Mouse (Mus musculus): ENCODE results near the gene Dnase1l2.

The Dnase1l2 gene

GRCm38 (mm10) chr17:24481027-24481815 is 38.3 kb upstream of the Dnase1l2 start:
- H3K9me3 ChIP-seq (ENCODE audit: low read length): no peaks in the 10 kb centered on the region
- peaks cover 50% of the 10 kb centered on the region for H3K4me1 ChIP-seq (replicated peaks; ENCODE audit: low read depth, low read length)
- TF ChIP-seq NANOG (IDR thresholded peaks at IDR 0.05; ENCODE audit: borderline replicate concordance, low read length): no peak
- no peak for TF ChIP-seq CTCF (conservative IDR thresholded peaks at IDR 0.05; ENCODE audit: low read length)
- TF ChIP-seq POU5F1 (IDR thresholded peaks at IDR 0.05; ENCODE audit: borderline replicate concordance, low read length): no peak
- peaks cover 9% of the 10 kb centered on the region for H3K27me3 ChIP-seq (ENCODE audit: insufficient read depth, low read length)
- H3K36me3 ChIP-seq (ENCODE audit: insufficient read depth, low read length): peaks cover 19% of the 10 kb centered on the region
- no peak overlapping the region for H3K4me3 ChIP-seq (replicated peaks; ENCODE audit: low read length)

DNA sequence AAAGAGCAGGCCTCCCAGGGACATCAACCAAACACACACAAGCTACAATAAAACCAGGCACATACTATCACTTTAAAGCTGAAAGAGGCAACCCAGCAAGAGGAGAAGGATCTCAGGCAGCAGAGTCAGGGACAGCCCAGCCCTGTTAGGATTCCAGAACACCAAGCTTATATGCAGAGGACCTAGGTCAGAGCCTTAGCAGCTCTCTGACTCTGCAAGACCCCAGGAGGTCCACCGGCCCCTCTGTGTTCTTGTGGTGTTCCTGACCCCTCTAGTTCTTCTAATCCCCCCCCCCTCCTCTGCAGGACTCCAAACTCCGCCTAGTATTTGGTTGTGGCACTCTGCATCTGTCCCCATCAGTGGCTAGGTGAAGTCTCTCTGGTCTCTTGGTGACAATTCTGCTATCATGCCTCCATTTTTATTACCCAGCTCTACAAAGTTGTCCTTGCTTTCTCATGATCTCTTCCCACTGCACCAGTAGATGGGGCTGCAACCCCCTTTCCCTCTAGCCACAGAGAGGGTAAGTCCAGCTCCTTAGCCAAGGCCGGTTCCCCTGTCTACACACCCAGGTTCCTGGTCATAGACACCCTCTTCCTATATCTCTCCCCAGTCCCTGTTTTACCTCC is 37.4 kb upstream of the Dnase1l2 start:
- Histone ChIP-seq H3K4me3 (replicated peaks; ENCODE audit: low read length) (no peak overlapping the region), H3K4me1 (replicated peaks; ENCODE audit: low read depth, low read length) (peaks cover 45% of the 10 kb centered on the region), H3K27me3 (ENCODE audit: insufficient read depth, low read length) (peaks cover 4% of the 10 kb centered on the region; the same call in 1 of the 2 replicates), H3K9me3 (ENCODE audit: low read length) (no peaks in the 10 kb centered on the region), H3K36me3 (ENCODE audit: insufficient read depth, low read length) (peaks cover 28% of the 10 kb centered on the region)
- peak; percentile 26 for TF ChIP-seq CTCF (conservative IDR thresholded peaks at IDR 0.05; ENCODE audit: low read length)
- no peak for TF ChIP-seq POU5F1 (IDR thresholded peaks at IDR 0.05; ENCODE audit: borderline replicate concordance, low read length)

DNA sequence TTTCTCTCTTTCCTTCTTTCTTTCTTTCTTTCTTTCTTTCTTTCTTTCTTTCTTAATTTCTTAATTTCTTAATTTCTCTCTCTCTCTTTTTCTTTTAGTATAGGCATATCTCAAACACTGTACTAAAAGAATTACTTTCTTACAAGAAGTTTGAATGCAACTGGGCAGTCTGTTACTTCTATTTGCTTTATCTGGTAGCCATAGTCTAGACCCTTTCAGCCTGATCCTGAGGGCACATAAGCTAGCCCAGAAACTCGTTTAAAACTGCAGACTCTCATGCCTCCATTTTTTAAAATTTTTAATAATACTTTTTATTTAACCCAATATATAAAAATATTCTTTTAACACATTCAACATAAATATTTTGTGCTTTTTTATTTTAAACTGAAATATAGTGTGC is 36.5 kb upstream of the Dnase1l2 start:
- Histone ChIP-seq H3K36me3 (ENCODE audit: insufficient read depth, low read length) (peaks cover 37% of the 10 kb centered on the region), H3K4me1 (replicated peaks; ENCODE audit: low read depth, low read length) (peaks cover 42% of the 10 kb centered on the region), H3K9me3 (ENCODE audit: low read length) (no peaks in the 10 kb centered on the region), H3K27me3 (ENCODE audit: insufficient read depth, low read length) (no peaks in the 10 kb centered on the region), H3K4me3 (replicated peaks; ENCODE audit: low read length) (peak overlapping the region; percentile 99)
- no peak for TF ChIP-seq POU5F1 (IDR thresholded peaks at IDR 0.05; ENCODE audit: borderline replicate concordance, low read length)
- no peak for TF ChIP-seq NANOG (IDR thresholded peaks at IDR 0.05; ENCODE audit: borderline replicate concordance, low read length)
- no peak for TF ChIP-seq CTCF (conservative IDR thresholded peaks at IDR 0.05; ENCODE audit: low read length)

- Histone ChIP-seq H3K27me3 (ENCODE audit: insufficient read depth, low read length) (no peaks in the 10 kb centered on the region), H3K4me3 (replicated peaks; ENCODE audit: low read length) (peak within 1 kb of the TSS; percentile 99), H3K4me1 (replicated peaks; ENCODE audit: low read depth, low read length) (peaks cover 48% of the 10 kb centered on the region), H3K9me3 (ENCODE audit: low read length) (no peaks in the 10 kb centered on the region), H3K36me3 (ENCODE audit: insufficient read depth, low read length) (peaks cover 43% of the 10 kb centered on the region)
- no peak for TF ChIP-seq NANOG (IDR thresholded peaks at IDR 0.05; ENCODE audit: borderline replicate concordance, low read length)
- TF ChIP-seq CTCF (conservative IDR thresholded peaks at IDR 0.05; ENCODE audit: low read length): peak; percentile 74
- no peak for TF ChIP-seq POU5F1 (IDR thresholded peaks at IDR 0.05; ENCODE audit: borderline replicate concordance, low read length)
These were observed 35.9 kb upstream of the Dnase1l2 start, which contains the start of gene Mlst8 for GRCm38 (mm10) chr17:24478663-24479380. Mlst8 (minus strand) TSS chr17:24479078.

- Histone ChIP-seq H3K36me3 (ENCODE audit: insufficient read depth, low read length) (peaks cover 50% of the 10 kb centered on the region), H3K4me3 (replicated peaks; ENCODE audit: low read length) (peak overlapping the region; percentile 99), H3K9me3 (ENCODE audit: low read length) (no peaks in the 10 kb centered on the region), H3K27me3 (ENCODE audit: insufficient read depth, low read length) (no peaks in the 10 kb centered on the region), H3K4me1 (replicated peaks; ENCODE audit: low read depth, low read length) (peaks cover 55% of the 10 kb centered on the region)
- no peak for TF ChIP-seq POU5F1 (IDR thresholded peaks at IDR 0.05; ENCODE audit: borderline replicate concordance, low read length)
- TF ChIP-seq CTCF (conservative IDR thresholded peaks at IDR 0.05; ENCODE audit: low read length): no peak
- no peak for TF ChIP-seq NANOG (IDR thresholded peaks at IDR 0.05; ENCODE audit: borderline replicate concordance, low read length)
These were observed 35.2 kb upstream of the Dnase1l2 start for GRCm38 (mm10) chr17:24477985-24478600.

DNA sequence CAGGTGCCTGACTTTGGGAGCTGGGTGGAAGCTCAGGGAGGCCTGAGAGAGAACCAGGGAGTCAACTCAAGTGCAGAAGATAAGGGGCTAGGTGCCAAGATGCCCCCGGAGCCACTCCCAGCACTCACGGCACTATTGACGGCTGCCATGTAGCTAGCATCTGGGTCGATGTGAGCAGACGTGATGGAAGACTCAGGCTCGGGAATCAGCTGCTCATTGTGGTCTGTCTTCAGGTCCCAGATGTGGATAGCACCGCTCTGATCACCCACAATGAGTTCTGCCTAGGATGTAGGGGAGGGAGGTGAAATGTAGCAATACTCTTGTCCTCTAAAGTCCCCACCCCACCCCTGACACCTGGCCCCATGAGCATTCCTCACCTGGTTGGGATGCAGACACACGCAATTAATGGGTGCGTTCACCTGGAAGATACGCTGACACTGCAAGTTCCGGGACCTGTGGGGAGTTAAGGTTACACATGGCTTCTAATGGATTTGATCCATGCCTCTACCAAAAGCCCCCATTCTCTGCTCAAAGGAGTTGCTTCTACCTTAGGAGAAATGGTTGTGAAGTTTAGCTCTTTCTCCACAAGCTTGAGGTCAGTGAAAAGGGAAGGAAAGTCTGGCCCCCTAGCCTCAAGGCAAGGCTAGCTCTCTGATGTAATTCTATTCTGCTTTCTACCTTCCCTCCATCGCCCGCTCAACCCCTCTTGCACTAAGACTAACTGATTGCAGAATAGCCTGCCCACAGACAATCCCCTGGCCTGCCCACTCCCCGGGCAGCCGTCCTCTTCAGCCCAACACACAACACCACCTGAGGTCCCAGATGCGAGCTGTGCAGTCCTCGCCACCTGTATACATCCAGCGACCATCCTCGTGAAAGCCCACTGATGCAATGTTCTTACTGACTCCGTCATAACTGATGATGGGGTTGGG is 34.4 kb upstream of the Dnase1l2 start:
- H3K27me3 ChIP-seq (ENCODE audit: insufficient read depth, low read length): no peaks in the 10 kb centered on the region
- TF ChIP-seq CTCF (conservative IDR thresholded peaks at IDR 0.05; ENCODE audit: low read length) (no peak), POU5F1 (IDR thresholded peaks at IDR 0.05; ENCODE audit: borderline replicate concordance, low read length) (no peak), NANOG (IDR thresholded peaks at IDR 0.05; ENCODE audit: borderline replicate concordance, low read length) (no peak)
- no peaks in the 10 kb centered on the region for H3K9me3 ChIP-seq (ENCODE audit: low read length)
- H3K4me1 ChIP-seq (replicated peaks; ENCODE audit: low read depth, low read length): peaks cover 60% of the 10 kb centered on the region
- H3K36me3 ChIP-seq (ENCODE audit: insufficient read depth, low read length): peaks cover 58% of the 10 kb centered on the region
- peak overlapping the region; percentile 99; the same call in 1 of the 2 replicates for H3K4me3 ChIP-seq (replicated peaks; ENCODE audit: low read length)

GRCm38 (mm10) chr17:24476022-24476776 is 33.3 kb upstream of the Dnase1l2 start:
- Histone ChIP-seq H3K36me3 (ENCODE audit: insufficient read depth, low read length) (peaks cover 69% of the 10 kb centered on the region), H3K4me1 (replicated peaks; ENCODE audit: low read depth, low read length) (peaks cover 65% of the 10 kb centered on the region), H3K27me3 (ENCODE audit: insufficient read depth, low read length) (no peaks in the 10 kb centered on the region), H3K4me3 (replicated peaks; ENCODE audit: low read length) (no peak overlapping the region), H3K9me3 (ENCODE audit: low read length) (no peaks in the 10 kb centered on the region)
- TF ChIP-seq NANOG (IDR thresholded peaks at IDR 0.05; ENCODE audit: borderline replicate concordance, low read length) (no peak), POU5F1 (IDR thresholded peaks at IDR 0.05; ENCODE audit: borderline replicate concordance, low read length) (no peak), CTCF (conservative IDR thresholded peaks at IDR 0.05; ENCODE audit: low read length) (no peak)
